Mouse (Mus musculus) olfactory bulb, adult 2 months (tissue): ENCODE data around the gene Numa1.

Experiments
- CTCF ChIP-seq: fragments of 200-500 bp; IDR thresholded peaks from 2 replicates; pipeline ENCODE4 v1.5.1; 2012; ENCODE audit warnings: low read depth, mild to moderate bottlenecking, low read length, moderate library complexity; ENCODE audit not compliant: insufficient read depth
- POLR2A ChIP-seq: fragments of 200-500 bp; IDR thresholded peaks from 2 replicates; pipeline ENCODE4 v1.6.1; 2012; ENCODE audit warnings: mild to moderate bottlenecking, low read depth, low read length, moderate library complexity; ENCODE audit not compliant: insufficient read depth

GRCm38 (mm10) chr7:102061353-102061752 lies 127.4 kb downstream of the Numa1 start:
- TF ChIP-seq CTCF (no peak), POLR2A (no peak)
